Mouse (Mus musculus): Measurements from ENCODE around the gene Slain2.

Gene Slain2

GRCm38 (mm10) chr5:72899255-72899654 is 14.8 kb upstream of the Slain2 start:
- DNase-seq (ENCODE audit: low read depth in 2 of 2, low spot score in 2 of 2): no peak

- DNase-seq (ENCODE audit: low read depth in 2 of 2, low spot score in 2 of 2): no peak
These were observed 12.2 kb upstream of the Slain2 start for GRCm38 (mm10) chr5:72901866-72902265.

GRCm38 (mm10) chr5:72902312-72902711 is 11.8 kb upstream of the Slain2 start:
- no peak for DNase-seq (ENCODE audit: low read depth in 2 of 2, low spot score in 2 of 2)

- DNase-seq (ENCODE audit: low read depth in 2 of 2, low spot score in 2 of 2): no peak
These were observed 11.1 kb upstream of the Slain2 start for GRCm38 (mm10) chr5:72902876-72903516.

- DNase-seq (ENCODE audit: low read depth in 2 of 2, low spot score in 2 of 2): no peak
These were observed 9.0 kb upstream of the Slain2 start for GRCm38 (mm10) chr5:72904903-72905790.

- DNase-seq (ENCODE audit: low read depth in 2 of 2, low spot score in 2 of 2): no peak
These were observed 6.7 kb upstream of the Slain2 start for GRCm38 (mm10) chr5:72907402-72907801.

GRCm38 (mm10) chr5:72908324-72908936 is 5.7 kb upstream of the Slain2 start:
- no peak for DNase-seq (ENCODE audit: low read depth in 2 of 2, low spot score in 2 of 2)

GRCm38 (mm10) chr5:72909363-72909762 is 4.7 kb upstream of the Slain2 start:
- DNase-seq (ENCODE audit: low read depth in 2 of 2, low spot score in 2 of 2): no peak

- DNase-seq (ENCODE audit: low read depth in 2 of 2, low spot score in 2 of 2): no peak
These were observed 3.7 kb upstream of the Slain2 start for GRCm38 (mm10) chr5:72910373-72910772.

GRCm38 (mm10) chr5:72911284-72911683 is 2.8 kb upstream of the Slain2 start:
- DNase-seq (ENCODE audit: low read depth in 2 of 2, low spot score in 2 of 2): no peak

- peak; percentile 11 to 27 for DNase-seq (ENCODE audit: low read depth in 2 of 2, low spot score in 2 of 2)
These were observed 793 bp downstream of the Slain2 start for GRCm38 (mm10) chr5:72914633-72915561.

- no peak for DNase-seq (ENCODE audit: low read depth in 2 of 2, low spot score in 2 of 2)
These were observed 1.9 kb downstream of the Slain2 start for GRCm38 (mm10) chr5:72916048-72916447.

GRCm38 (mm10) chr5:72916851-72917250 is 2.7 kb downstream of the Slain2 start:
- no peak for DNase-seq (ENCODE audit: low read depth in 2 of 2, low spot score in 2 of 2)

- DNase-seq (ENCODE audit: low read depth in 2 of 2, low spot score in 2 of 2): no peak
These were observed 6.3 kb downstream of the Slain2 start for GRCm38 (mm10) chr5:72920416-72920815.

- DNase-seq (ENCODE audit: low read depth in 2 of 2, low spot score in 2 of 2): no peak
These were observed 7.1 kb downstream of the Slain2 start for GRCm38 (mm10) chr5:72921171-72921570.

- DNase-seq (ENCODE audit: low read depth in 2 of 2, low spot score in 2 of 2): no peak
These were observed 8.7 kb downstream of the Slain2 start for GRCm38 (mm10) chr5:72922796-72923195.

- DNase-seq (ENCODE audit: low read depth in 2 of 2, low spot score in 2 of 2): no peak
These were observed 13.0 kb downstream of the Slain2 start for GRCm38 (mm10) chr5:72927074-72927473.

GRCm38 (mm10) chr5:72933026-72933675 is 19.0 kb downstream of the Slain2 start:
- DNase-seq (ENCODE audit: low read depth in 2 of 2, low spot score in 2 of 2): no peak

- DNase-seq (ENCODE audit: low read depth in 2 of 2, low spot score in 2 of 2): peak in 1 of 2 experiments; percentile 31
These were observed 24.3 kb downstream of the Slain2 start for GRCm38 (mm10) chr5:72938421-72938820.

- no peak for DNase-seq (ENCODE audit: low read depth in 2 of 2, low spot score in 2 of 2)
These were observed 25.2 kb downstream of the Slain2 start for GRCm38 (mm10) chr5:72939311-72939710.

All from CD8-positive naive resting alpha-beta T cell, adult 2 months (primary cell).